Mouse (Mus musculus): ENCODE data around the gene Cyfip2.

- TF ChIP-seq CTCF (IDR thresholded peaks at IDR 0.05; ENCODE audit: low read depth, low read length) (no peak), POLR2A (IDR thresholded peaks at IDR 0.05; ENCODE audit: extremely low read depth, insufficient read depth, low read length) (no peak)
Measured at GRCm38 (mm10) chr11:46265031-46265786, 47.5 kb downstream of the Cyfip2 start.

All from liver, adult 2 months (tissue).